Mouse (Mus musculus): Measurements from ENCODE around the gene Pip4k2a. TPM values are rescaled to one million over a fixed set of nuclear protein-coding genes. Genes with fewer than 3 reads are reported as not detected.

Pip4k2a gene
- polyA plus RNA-seq, 1 experiment from 2014 or later, result 12.0 TPM

DNA sequence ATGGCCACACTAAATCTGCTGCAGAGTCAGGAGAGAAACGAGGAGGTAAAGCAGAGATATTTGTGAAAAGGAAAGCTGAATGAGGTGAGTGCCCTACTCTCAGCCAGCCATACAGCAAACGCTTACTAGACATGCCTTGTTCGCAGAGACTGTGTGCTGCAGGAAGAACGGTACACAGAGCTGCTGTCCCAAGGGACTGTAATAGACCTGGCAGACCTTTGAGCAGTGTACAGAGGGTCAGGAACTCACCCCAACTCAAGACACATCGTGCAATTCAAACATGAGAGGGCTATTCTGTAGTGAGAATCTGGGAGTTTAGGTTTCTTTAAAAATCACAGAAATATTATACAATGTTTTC, 183.5 kb downstream of the Pip4k2a start:
- no peak for ATAC-seq
- Histone ChIP-seq H3K4me1 (replicated peaks; ENCODE audit: control insufficient read depth, insufficient read depth, low read length) (no peaks in the 10 kb centered on the region), H3K4me2 (replicated peaks; ENCODE audit: low read depth) (no peak overlapping the region), H3K27ac (ENCODE audit: low read depth, low read length) (no peak overlapping the region), H3K4me3 (ENCODE audit: low read depth, low read length) (no peak overlapping the region), H3K9me3 (ENCODE audit: control insufficient read depth) (no peaks in the 10 kb centered on the region), H3K9ac (ENCODE audit: low read depth, low read length) (no peak overlapping the region), H3K36me3 (ENCODE audit: control insufficient read depth, insufficient read depth) (no peaks in the 10 kb centered on the region), H3K27me3 (replicated peaks; ENCODE audit: control insufficient read depth, insufficient read depth, low read length) (no peaks in the 10 kb centered on the region)
- 45% methylated on average over 5 of the region's 5 CpGs for WGBS
- no peak for TF ChIP-seq CTCF (IDR thresholded peaks at IDR 0.05; ENCODE audit: low read depth)

DNA sequence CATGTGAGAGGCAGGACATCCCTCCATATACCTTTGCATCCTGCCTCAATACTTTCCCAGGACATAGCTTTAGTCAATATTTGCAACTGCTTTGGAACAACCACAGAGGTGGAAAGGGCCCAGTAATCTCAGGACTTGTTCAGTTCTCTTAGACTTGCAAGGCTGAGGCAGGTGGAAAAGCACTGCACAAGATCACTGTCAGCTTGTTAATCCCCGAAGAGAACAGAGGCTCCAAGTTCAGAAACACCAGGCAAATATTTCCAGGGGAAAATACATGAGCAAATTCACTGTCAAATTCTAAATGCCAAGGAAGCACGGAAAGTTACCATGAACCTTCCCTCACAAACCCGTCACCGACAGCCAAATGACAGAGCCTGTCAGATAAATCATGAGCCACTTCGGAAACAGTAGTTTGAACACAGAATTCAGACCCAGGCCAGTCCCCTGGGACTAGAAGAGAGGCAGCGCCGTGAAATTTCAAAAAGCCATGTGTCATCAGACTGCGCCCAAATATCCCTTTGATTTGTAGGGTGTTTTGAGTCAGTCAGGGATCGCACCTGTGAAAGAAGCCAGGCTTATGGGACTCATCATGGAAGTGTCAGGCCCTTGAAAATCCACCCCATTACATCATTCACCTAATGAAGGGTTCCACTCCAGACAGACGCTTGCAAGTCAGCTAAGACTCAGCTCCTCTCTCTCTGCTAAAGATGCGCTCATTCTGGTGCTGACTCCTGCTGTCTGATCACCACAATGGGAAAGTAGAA, 184.1 kb downstream of the Pip4k2a start:
- H3K27ac ChIP-seq (ENCODE audit: low read depth, low read length), result no peak overlapping the region
- H3K27me3 ChIP-seq (replicated peaks; ENCODE audit: control insufficient read depth, insufficient read depth, low read length), result no peaks in the 10 kb centered on the region
- H3K4me1 ChIP-seq (replicated peaks; ENCODE audit: control insufficient read depth, insufficient read depth, low read length), result no peaks in the 10 kb centered on the region
- no peaks in the 10 kb centered on the region for H3K36me3 ChIP-seq (ENCODE audit: control insufficient read depth, insufficient read depth)
- WGBS, result 66% methylated on average over 11 of the region's 11 CpGs
- no peak overlapping the region for H3K4me3 ChIP-seq (ENCODE audit: low read depth, low read length)
- TF ChIP-seq CTCF (IDR thresholded peaks at IDR 0.05; ENCODE audit: low read depth), result no peak
- H3K9me3 ChIP-seq (ENCODE audit: control insufficient read depth), result no peaks in the 10 kb centered on the region
- ATAC-seq, result no peak
- H3K9ac ChIP-seq (ENCODE audit: low read depth, low read length), result no peak overlapping the region
- H3K4me2 ChIP-seq (replicated peaks; ENCODE audit: low read depth), result no peak overlapping the region

DNA sequence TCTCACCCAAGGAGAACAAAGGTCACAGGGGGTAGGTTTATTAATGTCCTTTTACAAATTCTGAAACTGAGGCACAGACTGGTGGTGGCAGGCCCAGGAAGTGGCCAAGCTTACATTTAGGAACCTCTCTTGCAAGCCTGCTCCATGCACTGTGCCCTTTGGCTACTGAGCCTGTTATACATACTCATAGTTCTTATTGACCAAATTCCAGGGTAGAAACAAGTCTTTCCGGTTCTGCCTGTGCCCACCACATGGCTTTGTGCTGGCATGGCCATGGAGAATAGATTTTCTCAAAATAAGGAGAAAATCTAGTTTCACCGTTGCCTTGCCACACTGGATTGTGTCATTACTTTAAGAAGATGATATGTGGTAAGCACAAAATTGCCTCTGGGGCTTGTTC, 190.0 kb downstream of the Pip4k2a start:
- ATAC-seq, result no peak
- no peak overlapping the region for H3K4me2 ChIP-seq (replicated peaks; ENCODE audit: low read depth)
- no peak overlapping the region for H3K27ac ChIP-seq (ENCODE audit: low read depth, low read length)
- WGBS, result 48% methylated on average over 2 of the region's 2 CpGs
- H3K27me3 ChIP-seq (replicated peaks; ENCODE audit: control insufficient read depth, insufficient read depth, low read length), result peaks cover 3% of the 10 kb centered on the region
- no peak for TF ChIP-seq CTCF (IDR thresholded peaks at IDR 0.05; ENCODE audit: low read depth)
- no peaks in the 10 kb centered on the region for H3K9me3 ChIP-seq (ENCODE audit: control insufficient read depth)
- H3K4me1 ChIP-seq (replicated peaks; ENCODE audit: control insufficient read depth, insufficient read depth, low read length), result no peaks in the 10 kb centered on the region
- no peak overlapping the region for H3K4me3 ChIP-seq (ENCODE audit: low read depth, low read length)
- no peak overlapping the region for H3K9ac ChIP-seq (ENCODE audit: low read depth, low read length)
- no peaks in the 10 kb centered on the region for H3K36me3 ChIP-seq (ENCODE audit: control insufficient read depth, insufficient read depth)

GRCm38 (mm10) chr2:18801281-18801862, 196.6 kb downstream of the Pip4k2a start:
- H3K9me3 ChIP-seq (ENCODE audit: control insufficient read depth), result no peaks in the 10 kb centered on the region
- peak overlapping the region; percentile 40; the same call in 1 of the 2 replicates for H3K4me3 ChIP-seq (ENCODE audit: low read depth, low read length)
- WGBS, result 16% methylated on average over 19 of the region's 19 CpGs
- peaks cover 39% of the 10 kb centered on the region for H3K27me3 ChIP-seq (replicated peaks; ENCODE audit: control insufficient read depth, insufficient read depth, low read length)
- H3K27ac ChIP-seq (ENCODE audit: low read depth, low read length), result no peak overlapping the region
- no peak overlapping the region for H3K9ac ChIP-seq (ENCODE audit: low read depth, low read length)
- TF ChIP-seq CTCF (IDR thresholded peaks at IDR 0.05; ENCODE audit: low read depth), result no peak
- H3K4me1 ChIP-seq (replicated peaks; ENCODE audit: control insufficient read depth, insufficient read depth, low read length), result no peaks in the 10 kb centered on the region
- ATAC-seq, result no peak
- peak overlapping the region; percentile 70; the same call in 1 of the 2 replicates for H3K4me2 ChIP-seq (replicated peaks; ENCODE audit: low read depth)
- no peaks in the 10 kb centered on the region for H3K36me3 ChIP-seq (ENCODE audit: control insufficient read depth, insufficient read depth)

DNA sequence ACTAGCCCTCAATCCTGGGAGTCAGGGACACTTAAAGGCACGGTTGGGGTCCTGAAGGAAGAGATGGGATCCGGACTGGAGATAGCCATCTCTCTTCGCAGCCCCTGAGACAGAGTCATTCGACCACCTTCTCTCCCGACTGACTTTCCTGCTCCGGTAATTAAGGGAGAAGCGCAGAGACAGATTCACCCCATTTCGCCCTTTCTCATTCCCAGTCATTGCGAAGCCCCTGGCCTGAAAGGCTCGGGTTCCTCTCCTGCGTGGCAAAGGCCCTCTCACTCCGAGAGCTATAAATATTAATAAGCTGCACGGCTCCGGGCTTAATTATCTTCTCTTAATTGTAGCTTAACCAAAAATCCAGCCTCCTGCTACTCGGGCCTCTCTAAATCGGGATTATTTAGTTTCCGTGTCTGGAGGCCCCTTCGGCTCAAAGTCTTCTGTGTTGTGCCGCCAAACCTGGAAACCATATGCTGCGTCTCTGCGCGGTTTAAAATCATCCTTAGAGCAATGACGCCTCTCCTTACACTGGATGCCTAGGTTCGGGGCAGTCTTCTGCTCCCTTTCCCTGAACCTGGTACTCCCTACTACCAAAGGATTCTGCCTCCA, 197.2 kb downstream of the Pip4k2a start:
- Histone ChIP-seq H3K27ac (ENCODE audit: low read depth, low read length) (no peak overlapping the region), H3K9ac (ENCODE audit: low read depth, low read length) (no peak overlapping the region)

GRCm38 (mm10) chr2:18799966-18800645, 197.8 kb downstream of the Pip4k2a start:
- no peak overlapping the region for H3K9ac ChIP-seq (ENCODE audit: low read depth, low read length)
- H3K27ac ChIP-seq (ENCODE audit: low read depth, low read length), result no peak overlapping the region
- 2% methylated on average over 46 of the region's 46 CpGs for WGBS
- TF ChIP-seq CTCF (IDR thresholded peaks at IDR 0.05; ENCODE audit: low read depth), result no peak; the same call in 1 of the 2 replicates
- H3K4me1 ChIP-seq (replicated peaks; ENCODE audit: control insufficient read depth, insufficient read depth, low read length), result no peaks in the 10 kb centered on the region
- peak overlapping the region; percentile 40 for H3K4me3 ChIP-seq (ENCODE audit: low read depth, low read length)
- peak overlapping the region; percentile 70 for H3K4me2 ChIP-seq (replicated peaks; ENCODE audit: low read depth)
- no peak for ATAC-seq
- no peaks in the 10 kb centered on the region for H3K36me3 ChIP-seq (ENCODE audit: control insufficient read depth, insufficient read depth)
- H3K9me3 ChIP-seq (ENCODE audit: control insufficient read depth), result no peaks in the 10 kb centered on the region
- H3K27me3 ChIP-seq (replicated peaks; ENCODE audit: control insufficient read depth, insufficient read depth, low read length), result peaks cover 39% of the 10 kb centered on the region

More for the DNA sequence above, 197.2 kb downstream of the Pip4k2a start:
- peak overlapping the region; percentile 40 for H3K4me3 ChIP-seq (ENCODE audit: low read depth, low read length)
- no peaks in the 10 kb centered on the region for H3K9me3 ChIP-seq (ENCODE audit: control insufficient read depth)
- peak overlapping the region; percentile 70 for H3K4me2 ChIP-seq (replicated peaks; ENCODE audit: low read depth)
- peaks cover 39% of the 10 kb centered on the region for H3K27me3 ChIP-seq (replicated peaks; ENCODE audit: control insufficient read depth, insufficient read depth, low read length)
- no peak for TF ChIP-seq CTCF (IDR thresholded peaks at IDR 0.05; ENCODE audit: low read depth)
- H3K4me1 ChIP-seq (replicated peaks; ENCODE audit: control insufficient read depth, insufficient read depth, low read length), result no peaks in the 10 kb centered on the region
- no peak for ATAC-seq
- H3K36me3 ChIP-seq (ENCODE audit: control insufficient read depth, insufficient read depth), result no peaks in the 10 kb centered on the region
- 9% methylated on average over 24 of the region's 24 CpGs for WGBS

Measured in intestine, postnatal 0 days (tissue).